10 mouse cellular contexts compared by ENCODE assay signal in genomic region chr5:67048003-67048402, GRCm38 (mm10). TPM values are rescaled to one million over a fixed set of nuclear protein-coding genes. Genes with fewer than 3 reads are reported as not detected.
A peak's percentile ranks its signal among the peaks of the same experiment; 100 is the strongest.
DNase-seq lines count a peak whose midpoint lies in the region; ATAC-seq and TF ChIP-seq lines count a peak whose summit lies in the region.
"Had no signal": no experiment of that assay in that cellular context is flagged by ENCODE, and none has a peak within 500 bp of the region (broad histone marks: within the 10 kb centered on the region; RNA-seq: fewer than 3 reads in every experiment).

No protein-coding gene starts in this region.

- DNase-seq in heart, postnatal 0 days (ENCODE audit: low spot score), result peak; percentile 65
- peak; percentile 15 for DNase-seq in CD4-positive helper T cell, adult 2 months (ENCODE audit: low read depth, low spot score)
- peak; percentile 57 for DNase-seq in forebrain, embryonic 10.5 days (ENCODE audit: extremely low spot score, low spot score)
- DNase-seq in kidney, postnatal 14 days, result peak; percentile 47
- DNase-seq in midbrain, embryonic 14.5 days, result peak; percentile 92

- no peaks in the 10 kb centered on the region for H3K36me3 ChIP-seq in heart, postnatal 0 days (replicated peaks; ENCODE audit: control insufficient read depth, insufficient read depth, low read length)
- no peaks in the 10 kb centered on the region for H3K36me3 ChIP-seq in heart, embryonic 11.5 days (ENCODE audit: control insufficient read depth, insufficient read depth, low read length)
- no peaks in the 10 kb centered on the region; the same call in 1 of the 2 replicates for H3K36me3 ChIP-seq in forebrain, embryonic 10.5 days (replicated peaks)
- H3K36me3 ChIP-seq in midbrain, embryonic 14.5 days (ENCODE audit: control insufficient read depth, insufficient read depth, low read length), result 0 out of 2 replicates have a peak, but pooled peaks cover 8% of the 10 kb centered on the region

- no peaks in the 10 kb centered on the region for H3K27me3 ChIP-seq in heart, postnatal 0 days (ENCODE audit: control insufficient read depth, insufficient read depth, low read length)
- no peaks in the 10 kb centered on the region for H3K27me3 ChIP-seq in heart, embryonic 11.5 days (ENCODE audit: control insufficient read depth, insufficient read depth, low read length)
- H3K27me3 ChIP-seq in forebrain, embryonic 10.5 days (ENCODE audit: poor library complexity, severe bottlenecking), result peaks cover 21% of the 10 kb centered on the region
- H3K27me3 ChIP-seq in midbrain, embryonic 14.5 days (ENCODE audit: control insufficient read depth, insufficient read depth, low read length), result no peaks in the 10 kb centered on the region

- no peak for TF ChIP-seq POLR2A in bone marrow macrophage, adult 2 months (IDR thresholded peaks at IDR 0.05; ENCODE audit: borderline replicate concordance, low read depth, low read length)

- H3K9me3 ChIP-seq in heart, postnatal 0 days (replicated peaks; ENCODE audit: control insufficient read depth, low read length), result no peaks in the 10 kb centered on the region
- no peaks in the 10 kb centered on the region for H3K9me3 ChIP-seq in heart, embryonic 11.5 days (replicated peaks; ENCODE audit: control insufficient read depth, low read length)
- H3K9me3 ChIP-seq in forebrain, embryonic 10.5 days, result no peaks in the 10 kb centered on the region
- H3K9me3 ChIP-seq in midbrain, embryonic 14.5 days (ENCODE audit: control insufficient read depth, low read length), result no peaks in the 10 kb centered on the region

- no peak overlapping the region for H3K9ac ChIP-seq in heart, postnatal 0 days (replicated peaks; ENCODE audit: low read depth, low read length)
- H3K9ac ChIP-seq in heart, embryonic 11.5 days (ENCODE audit: low read depth, low read length), result no peak overlapping the region
- no peak overlapping the region for H3K9ac ChIP-seq in midbrain, embryonic 14.5 days (replicated peaks; ENCODE audit: low read length)

- H3K4me2 ChIP-seq in heart, postnatal 0 days (ENCODE audit: low read depth, low read length), result no peak overlapping the region
- H3K4me2 ChIP-seq in heart, embryonic 11.5 days, result no peak overlapping the region
- H3K4me2 ChIP-seq in midbrain, embryonic 14.5 days (ENCODE audit: low read length), result no peak overlapping the region

- no peaks in the 10 kb centered on the region for H3K4me1 ChIP-seq in heart, postnatal 0 days (ENCODE audit: control insufficient read depth, insufficient read depth)
- no peaks in the 10 kb centered on the region for H3K4me1 ChIP-seq in heart, embryonic 11.5 days (ENCODE audit: control insufficient read depth, insufficient read depth, low read length)
- H3K4me1 ChIP-seq in bone marrow macrophage, adult 2 months (ENCODE audit: control insufficient read depth, insufficient read depth, low read length), result peaks cover 11% of the 10 kb centered on the region
- H3K4me1 ChIP-seq in forebrain, embryonic 10.5 days, result no peaks in the 10 kb centered on the region
- H3K4me1 ChIP-seq in midbrain, embryonic 14.5 days (ENCODE audit: control insufficient read depth, insufficient read depth, low read length), result no peaks in the 10 kb centered on the region

- WGBS in heart, postnatal 0 days, result 12% methylated on average over 4 of the region's 4 CpGs
- 12% methylated on average over 4 of the region's 4 CpGs for WGBS in heart, embryonic 11.5 days (ENCODE audit: insufficient replicate concordance)
- 11% methylated on average over 4 of the region's 4 CpGs for WGBS in forebrain, embryonic 10.5 days
- WGBS in midbrain, embryonic 14.5 days, result 14% methylated on average over 4 of the region's 4 CpGs

- no peak overlapping the region for H3K4me3 ChIP-seq in heart, postnatal 0 days (ENCODE audit: low read depth, low read length)
- no peak overlapping the region for H3K4me3 ChIP-seq in heart, embryonic 11.5 days (ENCODE audit: low read depth, low read length)
- no peak overlapping the region for H3K4me3 ChIP-seq in bone marrow macrophage, adult 2 months (ENCODE audit: insufficient read depth, low read length)
- H3K4me3 ChIP-seq in forebrain, embryonic 10.5 days, result no peak overlapping the region
- no peak overlapping the region for H3K4me3 ChIP-seq in midbrain, embryonic 14.5 days (replicated peaks; ENCODE audit: low read depth, low read length)
- H3K4me3 ChIP-seq: erythroblast, embryonic 14.5 days had no signal

- ATAC-seq in heart, postnatal 0 days (ENCODE audit: insufficient read depth, low read depth), result no peak
- no peak for ATAC-seq in heart, embryonic 11.5 days (replicated peaks; ENCODE audit: insufficient number of reproducible peaks, low FRiP score, low TSS enrichment)
- ATAC-seq in midbrain, embryonic 14.5 days (ENCODE audit: low FRiP score, low TSS enrichment), result no peak; the same call in 1 of the 2 replicates
- ATAC-seq in megakaryocyte, adult 5-6 weeks (ENCODE audit: poor library complexity, severe bottlenecking), result no peak

- TF ChIP-seq CTCF in heart, postnatal 0 days (IDR thresholded peaks at IDR 0.05; ENCODE audit: low read depth), result peak; percentile 88
- peak; percentile 90 for TF ChIP-seq CTCF in bone marrow macrophage, adult 2 months (IDR thresholded peaks at IDR 0.05; ENCODE audit: low read depth, low read length)

- H3K27ac ChIP-seq in heart, postnatal 0 days (ENCODE audit: low read depth), result no peak overlapping the region
- no peak overlapping the region for H3K27ac ChIP-seq in heart, embryonic 11.5 days (ENCODE audit: low read depth, low read length)
- no peak overlapping the region for H3K27ac ChIP-seq in bone marrow macrophage, adult 2 months (ENCODE audit: insufficient read depth, low read depth, low read length)
- no peak overlapping the region for H3K27ac ChIP-seq in forebrain, embryonic 10.5 days
- no peak overlapping the region for H3K27ac ChIP-seq in midbrain, embryonic 14.5 days (replicated peaks; ENCODE audit: low read depth, low read length)
- H3K27ac ChIP-seq: macrophage had no signal

- TF ChIP-seq EP300 in heart, postnatal 0 days (IDR thresholded peaks at IDR 0.05; ENCODE audit: low read depth), result no peak

RNA-seq across cellular contexts. Expression of gene Phox2b, which starts 51.1 kb away (rescaled TPM):
- not detected in 2 replicates for total RNA-seq in heart, postnatal 0 days (2014; rRNA removed; ENCODE audit: low replicate concordance)
- 0.08 TPM in 1 of 2 replicates, not detected in the other for polyA plus RNA-seq in heart, postnatal 0 days (2015; fragmentation: Nextera tagmentation; extraction: Ambion mirVana)
- polyA plus RNA-seq in heart, embryonic 11.5 days (2014; fragmentation: Nextera tagmentation; extraction: Ambion mirVana), result 0.25 and 0.43 TPM in 2 replicates
- polyA plus RNA-seq in bone marrow macrophage, adult 2 months (2012; ENCODE audit: insufficient read depth, insufficient read length, missing spikeins), result not detected in 2 replicates
- 0.05 TPM in 1 of 2 replicates, not detected in the other for polyA plus RNA-seq in forebrain, embryonic 10.5 days (2016; fragmentation: Nextera tagmentation; extraction: Ambion mirVana)
- polyA plus RNA-seq in midbrain, embryonic 14.5 days (2014; fragmentation: Nextera tagmentation; extraction: Ambion mirVana), result 2.2 and 3.3 TPM in 2 replicates
- not detected in 2 replicates for total RNA-seq in megakaryocyte, adult 5-6 weeks (2015)
- total RNA-seq in megakaryocyte, adult 5-6 weeks (2017), result not detected in 2 replicates
- polyA plus RNA-seq: erythroblast, embryonic 14.5 days; macrophage had no signal

Comparison
In these comparisons a context has a peak if more than half of its experiments do, and no peak if none do; other contexts are left out.
1. DNase-seq: peak in every context shown above with its lines; median percentile 92 in midbrain, embryonic 14.5 days; 65 in heart, postnatal 0 days; 57 in forebrain, embryonic 10.5 days; 47 in kidney, postnatal 14 days; 15 in CD4-positive helper T cell, adult 2 months.